Mouse (Mus musculus) liver, embryonic 14.5 days (tissue): Measurements from ENCODE around the gene Tfdp2. TPM values are rescaled to one million over a fixed set of nuclear protein-coding genes. Genes with fewer than 3 reads are reported as not detected.

Experiments used
- ATAC-seq: fragments of 200-750 bp; cut with Nextera tagmentation; 2 replicates; pipeline ENCODE4 v1.8.0; 2017; ENCODE audit warnings: moderate number of reproducible peaks, mild to moderate bottlenecking, moderate library complexity; ENCODE audit not compliant: insufficient read depth
- DNase-seq, 3 experiments: peaks; one replicate each; pipeline ENCODE4 v3.0.0-alpha.2; 2012 to 2013; ENCODE audit warnings: low read depth in 3 of 3, low spot score in 3 of 3
- H3K27ac ChIP-seq: fragments of 300-500 bp; sonication (generic); 2 replicates; pipeline ENCODE4 v1.5.1; 2014; ENCODE audit warnings: moderate library complexity, mild to moderate bottlenecking, control low read depth, inconsistent platforms
- H3K27me3 ChIP-seq: fragments of 300-500 bp; sonication (generic); 2 replicates; pipeline ENCODE4 v1.6.1; 2014; ENCODE audit warnings: mild to moderate bottlenecking, low read length, moderate library complexity; ENCODE audit not compliant: control insufficient read depth, insufficient read depth
- H3K36me3 ChIP-seq: fragments of 300-500 bp; sonication (generic); replicated peaks from 2 replicates; pipeline ENCODE4 v1.6.1; 2014; ENCODE audit warnings: low read depth; ENCODE audit not compliant: control insufficient read depth, insufficient read depth
- H3K4me1 ChIP-seq, 2 experiments: fragments of 200-500 bp in 1 of 2; fragments of 300-500 bp in 1 of 2; sonication (generic) in 1 of 2; replicated peaks; 2 replicates each; pipeline ENCODE4 v1.6.1; 2012 to 2014; ENCODE audit warnings: antibody characterized with exemption in 1 of 2, inconsistent platforms in 1 of 2, low read length in 1 of 2; ENCODE audit not compliant: control insufficient read depth in 2 of 2, insufficient read depth in 2 of 2
- H3K4me2 ChIP-seq: fragments of 300-500 bp; sonication (generic); 2 replicates; pipeline ENCODE4 v1.6.1; 2014; ENCODE audit warnings: low read depth, mild to moderate bottlenecking, control low read depth, moderate library complexity
- H3K4me3 ChIP-seq, 2 experiments: fragments of 200-500 bp in 1 of 2; fragments of 300-500 bp in 1 of 2; sonication (generic) in 1 of 2; 2 replicates each; pipeline ENCODE4 v1.5.1; 2012 to 2014; ENCODE audit warnings: low read depth in 2 of 2, low read length in 2 of 2, mild to moderate bottlenecking in 2 of 2, control low read depth in 1 of 2, inconsistent platforms in 1 of 2, moderate library complexity in 1 of 2; ENCODE audit not compliant: insufficient read depth in 1 of 2
- H3K9ac ChIP-seq: fragments of 300-500 bp; sonication (generic); replicated peaks from 2 replicates; pipeline ENCODE4 v1.6.1; 2014; ENCODE audit warnings: mild to moderate bottlenecking, control low read depth, moderate library complexity
- H3K9me3 ChIP-seq: fragments of 300-500 bp; sonication (generic); 2 replicates; pipeline ENCODE4 v1.6.1; 2016; ENCODE audit warnings: low read length, mixed read lengths; ENCODE audit not compliant: control insufficient read depth
- CTCF ChIP-seq: IDR thresholded peaks from 2 replicates; pipeline ENCODE4 v1.5.1; 2016; ENCODE audit warnings: antibody characterized with exemption, low read depth, control low read depth
- EP300 ChIP-seq: IDR thresholded peaks from 2 replicates; pipeline ENCODE4 v1.6.1; 2016; ENCODE audit warnings: antibody characterized with exemption, low read depth
- WGBS: fragments of 180-500 bp; shearing (Covaris S2); extraction: QIAGEN DNeasy Blood & Tissue Kit; methylation state at CpG from one replicate; pipeline ENCODE4 v1.1.7; 2014; ENCODE audit not compliant: insufficient replicate concordance; 5-methylcytosine and 5-hydroxymethylcytosine counted together
- polyA plus RNA-seq, 2 experiments: library from polyadenylated mRNA; depleted of rRNA in 1 of 2; stranded (reverse) in 1 of 2; unstranded in 1 of 2; fragments of >200 nt; fragmentation: Nextera tagmentation in 1 of 2; extraction: Ambion mirVana in 1 of 2; gene quantifications; 2 replicates each; pipeline versions ENCODE4 v1.2.1 to v1.2.3; 2012 to 2014

Gene Tfdp2
- polyA plus RNA-seq, 2 experiments: 43.3 to 101 TPM

GRCm38 (mm10) chr9:96281497-96281896, 85.4 kb downstream of the Tfdp2 start:
- no peak overlapping the region for H3K9ac ChIP-seq
- WGBS: 52% methylated on average over 3 of the region's 3 CpGs
- H3K36me3 ChIP-seq: peaks cover 37% of the 10 kb centered on the region
- no peak for DNase-seq
- H3K4me3 ChIP-seq: no peak overlapping the region
- no peak for ATAC-seq
- H3K27me3 ChIP-seq: no peaks in the 10 kb centered on the region
- no peak for TF ChIP-seq EP300
- peak; percentile 35; the same call in 1 of the 2 replicates for TF ChIP-seq CTCF
- no peak overlapping the region for H3K27ac ChIP-seq
- H3K9me3 ChIP-seq: no peaks in the 10 kb centered on the region
- no peak overlapping the region for H3K4me2 ChIP-seq
- H3K4me1 ChIP-seq: peaks cover 0 to 2% of the 10 kb centered on the region in 2 experiments; a peak in 1 of 4 replicates

DNA sequence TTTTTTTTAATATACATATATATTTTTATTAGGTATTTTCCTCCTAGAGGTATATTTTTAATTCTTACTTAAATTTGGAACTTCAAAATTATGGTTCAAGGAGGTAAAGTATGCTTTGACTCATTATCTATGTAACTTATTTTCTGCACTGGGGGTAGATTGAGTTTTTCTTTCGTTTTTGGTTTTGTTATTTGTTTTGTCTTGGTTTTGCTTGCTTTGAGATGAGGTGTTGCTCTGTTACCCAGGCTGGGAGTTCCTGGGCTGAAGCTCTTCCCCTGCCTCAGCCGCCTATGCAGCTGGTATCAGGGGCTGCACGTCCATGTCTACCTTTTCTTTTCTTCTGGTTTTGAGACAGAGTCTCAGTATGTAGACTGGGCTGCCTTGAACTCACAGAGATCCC, 86.0 kb downstream of the Tfdp2 start:
- peaks cover 38% of the 10 kb centered on the region for H3K36me3 ChIP-seq

DNA sequence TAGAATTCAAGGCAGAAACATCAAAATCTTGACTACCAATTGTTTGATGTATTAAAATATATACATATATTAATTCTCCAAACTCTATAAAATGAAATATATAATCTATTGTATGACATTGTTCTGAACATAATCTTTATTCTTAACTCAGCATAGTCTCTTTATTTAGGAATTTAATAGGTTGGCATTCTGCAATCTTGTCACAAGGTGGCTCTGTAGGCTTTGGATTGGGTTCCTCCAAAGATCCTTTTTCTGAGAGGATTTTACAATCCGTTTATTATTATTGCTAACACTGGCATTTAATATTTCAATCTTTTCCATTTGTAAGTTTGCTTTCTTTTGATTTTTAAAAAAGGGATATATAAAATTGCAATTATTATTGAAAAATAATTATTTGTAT, 88.8 kb downstream of the Tfdp2 start:
- no peak overlapping the region for H3K4me2 ChIP-seq
- no peak overlapping the region for H3K9ac ChIP-seq
- H3K9me3 ChIP-seq: no peaks in the 10 kb centered on the region
- ATAC-seq (no peak), DNase-seq (no peak)
- peaks cover 0 to 2% of the 10 kb centered on the region in 2 experiments; a peak in 1 of 4 replicates for H3K4me1 ChIP-seq
- H3K27me3 ChIP-seq: no peaks in the 10 kb centered on the region
- H3K36me3 ChIP-seq: peaks cover 41% of the 10 kb centered on the region
- 37% methylated on average over 1 of the region's 1 CpGs for WGBS
- TF ChIP-seq EP300 (no peak), CTCF (peak; percentile 41; the same call in 1 of the 2 replicates)
- no peak overlapping the region for H3K27ac ChIP-seq
- H3K4me3 ChIP-seq: no peak overlapping the region

More for the DNA sequence above, 86.0 kb downstream of the Tfdp2 start:
- Histone ChIP-seq H3K4me2 (no peak overlapping the region), H3K4me3 (no peak overlapping the region), H3K9me3 (no peaks in the 10 kb centered on the region), H3K27ac (no peak overlapping the region), H3K27me3 (no peaks in the 10 kb centered on the region), H3K4me1 (peaks cover 0 to 2% of the 10 kb centered on the region in 2 experiments; a peak in 1 of 4 replicates), H3K9ac (no peak overlapping the region)
- WGBS: 81% methylated on average over 3 of the region's 3 CpGs
- no peak for TF ChIP-seq EP300
- no peak for TF ChIP-seq CTCF
- DNase-seq: no peak
- ATAC-seq: no peak

GRCm38 (mm10) chr9:96292144-96292543, 96.1 kb downstream of the Tfdp2 start:
- H3K9ac ChIP-seq: no peak overlapping the region
- H3K9me3 ChIP-seq: no peaks in the 10 kb centered on the region
- H3K36me3 ChIP-seq: peaks cover 77% of the 10 kb centered on the region
- H3K4me3 ChIP-seq: no peak overlapping the region
- H3K27me3 ChIP-seq: no peaks in the 10 kb centered on the region
- 98% methylated on average over 7 of the region's 7 CpGs for WGBS
- no peak overlapping the region for H3K4me2 ChIP-seq
- no peak for ATAC-seq
- no peak overlapping the region for H3K27ac ChIP-seq
- DNase-seq: no peak
- TF ChIP-seq CTCF: no peak
- TF ChIP-seq EP300: no peak
- no peaks in the 10 kb centered on the region for H3K4me1 ChIP-seq

- no peak for TF ChIP-seq EP300
- no peak for TF ChIP-seq CTCF
- peaks cover 0 to 6% of the 10 kb centered on the region in 2 experiments; a peak in 2 of 4 replicates for H3K4me1 ChIP-seq
- H3K27me3 ChIP-seq: no peaks in the 10 kb centered on the region
- H3K9me3 ChIP-seq: no peaks in the 10 kb centered on the region
- H3K4me3 ChIP-seq: no peak overlapping the region
- H3K9ac ChIP-seq: no peak overlapping the region
- ATAC-seq (peak; percentile 46; the same call in 1 of the 2 replicates), DNase-seq (no peak)
- no peak overlapping the region for H3K4me2 ChIP-seq
- H3K36me3 ChIP-seq: peaks cover 83% of the 10 kb centered on the region
- no peak overlapping the region for H3K27ac ChIP-seq
- 70% methylated on average over 3 of the region's 3 CpGs for WGBS
Observed at GRCm38 (mm10) chr9:96299324-96300008, 103.4 kb downstream of the Tfdp2 start.
